Mouse (Mus musculus) intestine, embryonic 16.5 days (tissue): ENCODE measurements around the gene Olfr1497. TPM values are rescaled to one million over a fixed set of nuclear protein-coding genes. Genes with fewer than 3 reads are reported as not detected.

Experiments used
- ATAC-seq: fragments of 200-750 bp; cut with Nextera tagmentation; 2 replicates; pipeline ENCODE4 v1.8.0; 2017; ENCODE audit warnings: moderate TSS enrichment, moderate library complexity
- H3K27ac ChIP-seq: fragments of 300-500 bp; sonication (generic); 2 replicates; pipeline ENCODE4 v1.5.1; 2014; ENCODE audit warnings: mild to moderate bottlenecking, low read length
- H3K27me3 ChIP-seq: fragments of 300-500 bp; sonication (generic); replicated peaks from 2 replicates; pipeline ENCODE4 v1.6.1; 2014; ENCODE audit warnings: low read length, control low read depth, mixed read lengths; ENCODE audit not compliant: control insufficient read depth, insufficient read depth
- H3K36me3 ChIP-seq: fragments of 300-500 bp; sonication (generic); 2 replicates; pipeline ENCODE4 v1.6.1; 2014; ENCODE audit warnings: low read length, control low read depth; ENCODE audit not compliant: control insufficient read depth, insufficient read depth
- H3K4me1 ChIP-seq: fragments of 300-500 bp; sonication (generic); 2 replicates; pipeline ENCODE4 v1.6.1; 2014; ENCODE audit warnings: low read length, control low read depth, mixed read lengths; ENCODE audit not compliant: control insufficient read depth, insufficient read depth
- H3K4me2 ChIP-seq: fragments of 300-500 bp; sonication (generic); 2 replicates; pipeline ENCODE4 v1.6.1; 2014; ENCODE audit warnings: low read depth, low read length, control low read depth
- H3K4me3 ChIP-seq: fragments of 300-500 bp; sonication (generic); 2 replicates; pipeline ENCODE4 v1.5.1; 2014; ENCODE audit warnings: mild to moderate bottlenecking, low read length
- H3K9ac ChIP-seq: fragments of 300-500 bp; sonication (generic); 2 replicates; pipeline ENCODE4 v1.6.1; 2014; ENCODE audit warnings: low read depth, low read length
- H3K9me3 ChIP-seq: fragments of 300-500 bp; sonication (generic); 2 replicates; pipeline ENCODE4 v1.6.1; 2016; ENCODE audit warnings: low read length, control low read depth; ENCODE audit not compliant: control insufficient read depth
- WGBS: fragments of 180-500 bp; shearing (Covaris S2); extraction: QIAGEN DNeasy Blood & Tissue Kit; methylation state at CpG from one replicate; pipeline ENCODE4 v1.1.7; 2014; 5-methylcytosine and 5-hydroxymethylcytosine counted together
- polyA plus RNA-seq: library from polyadenylated mRNA; unstranded; fragments of >200 nt; fragmentation: Nextera tagmentation; extraction: Ambion mirVana; gene quantifications from 2 replicates; pipeline ENCODE4 v1.2.1, GENCODE M21; 2015

Gene Olfr1497
- polyA plus RNA-seq, 1 experiment from 2014 or later, result not detected

GRCm38 (mm10) chr19:13764306-13764705 lies 33.7 kb downstream of the Olfr1497 start, which contains the start of gene Olfr1495:
TSS of gene Olfr1495 (plus strand) at chr19:13764606.
- H3K4me1 ChIP-seq, result no peaks in the 10 kb centered on the region
- H3K27me3 ChIP-seq, result no peaks in the 10 kb centered on the region
- no peak within 1 kb of the TSS for H3K4me3 ChIP-seq
- WGBS, result 87% methylated on average over 3 of the region's 3 CpGs
- H3K36me3 ChIP-seq, result no peaks in the 10 kb centered on the region
- no peak within 1 kb of the TSS for H3K9ac ChIP-seq
- no peak for ATAC-seq
- H3K4me2 ChIP-seq, result no peak within 1 kb of the TSS
- no peak within 1 kb of the TSS for H3K27ac ChIP-seq
- H3K9me3 ChIP-seq, result no peaks in the 10 kb centered on the region

- Histone ChIP-seq H3K4me2 (no peak overlapping the region), H3K4me1 (no peaks in the 10 kb centered on the region), H3K27me3 (no peaks in the 10 kb centered on the region), H3K4me3 (no peak overlapping the region), H3K9me3 (no peaks in the 10 kb centered on the region), H3K27ac (no peak overlapping the region), H3K9ac (no peak overlapping the region), H3K36me3 (no peaks in the 10 kb centered on the region)
- WGBS, result 86% methylated on average over 1 of the region's 1 CpGs
- ATAC-seq, result no peak
These were observed 48.6 kb downstream of the Olfr1497 start for GRCm38 (mm10) chr19:13749366-13749765.

Other genes with a start within 250 kb of the Olfr1497 start
- not detected in 2 replicates for gene Olfr1484, start 214.7 kb downstream of the Olfr1497 start, polyA plus RNA-seq
- gene Olfr1487, start 180.8 kb downstream of the Olfr1497 start, polyA plus RNA-seq, result not detected in 2 replicates
- gene Olfr1489, start 166.6 kb downstream of the Olfr1497 start, polyA plus RNA-seq, result not detected in 2 replicates
- gene Olfr1490, start 147.1 kb downstream of the Olfr1497 start, polyA plus RNA-seq, result not detected in 2 replicates
- gene Olfr1491, start 100.9 kb downstream of the Olfr1497 start, polyA plus RNA-seq, result not detected in 2 replicates
- gene Olfr1493-ps1, start 74.9 kb downstream of the Olfr1497 start, polyA plus RNA-seq, result not detected in 2 replicates
- not detected in 2 replicates for gene Olfr1494, start 58.5 kb downstream of the Olfr1497 start, polyA plus RNA-seq
- not detected in 2 replicates for gene Olfr1495, start 33.6 kb downstream of the Olfr1497 start, polyA plus RNA-seq
- not detected in 2 replicates for gene Olfr1496, start 20.3 kb downstream of the Olfr1497 start, polyA plus RNA-seq
- not detected in 2 replicates for gene Olfr1499, start 21.2 kb upstream of the Olfr1497 start, polyA plus RNA-seq
- not detected in 2 replicates for gene Olfr1500, start 32.3 kb upstream of the Olfr1497 start, polyA plus RNA-seq
- gene Olfr1501, start 52.5 kb upstream of the Olfr1497 start, polyA plus RNA-seq, result not detected in 2 replicates
- gene Olfr1502, start 63.6 kb upstream of the Olfr1497 start, polyA plus RNA-seq, result not detected in 2 replicates
- gene Olfr1504, start 99.7 kb upstream of the Olfr1497 start, polyA plus RNA-seq, result not detected in 2 replicates
- not detected in 2 replicates for gene Olfr1505, start 115.3 kb upstream of the Olfr1497 start, polyA plus RNA-seq